Mouse (Mus musculus): Measurements from ENCODE around the gene Ttn. TPM values are rescaled to one million over a fixed set of nuclear protein-coding genes. Genes with fewer than 3 reads are reported as not detected.

Ttn gene
- polyA plus RNA-seq, 1 experiment from 2014 or later, result not detected

DNA sequence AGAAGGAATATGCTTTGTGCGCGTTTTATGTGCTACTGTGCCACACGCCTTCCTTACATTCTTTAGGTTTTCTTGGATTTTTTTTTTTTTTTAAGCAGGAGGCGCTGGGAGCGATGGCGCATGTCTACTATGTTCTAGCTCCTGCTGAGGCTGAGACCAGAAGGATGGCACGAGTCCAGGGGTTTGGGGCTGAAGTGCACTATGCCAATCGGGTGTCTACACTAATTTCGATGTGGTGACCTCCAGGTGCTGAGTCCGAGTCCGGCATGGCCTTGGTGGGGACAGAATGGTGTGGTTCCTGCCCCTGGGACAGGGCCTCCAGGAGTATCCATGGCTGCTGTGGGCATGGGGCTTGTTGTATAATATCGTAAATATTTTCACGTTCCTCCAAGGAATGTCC, 323.8 kb downstream of the Ttn start:
- Histone ChIP-seq H3K36me3 (ENCODE audit: inconsistent target) (no peaks in the 10 kb centered on the region), H3K4me3 (ENCODE audit: inconsistent target) (no peak overlapping the region), H3K79me2 (ENCODE audit: inconsistent target) (no peaks in the 10 kb centered on the region), H3K27ac (no peak overlapping the region)
- WGBS (ENCODE audit: missing documents), result 82% methylated on average over 13 of the region's 13 CpGs

DNA sequence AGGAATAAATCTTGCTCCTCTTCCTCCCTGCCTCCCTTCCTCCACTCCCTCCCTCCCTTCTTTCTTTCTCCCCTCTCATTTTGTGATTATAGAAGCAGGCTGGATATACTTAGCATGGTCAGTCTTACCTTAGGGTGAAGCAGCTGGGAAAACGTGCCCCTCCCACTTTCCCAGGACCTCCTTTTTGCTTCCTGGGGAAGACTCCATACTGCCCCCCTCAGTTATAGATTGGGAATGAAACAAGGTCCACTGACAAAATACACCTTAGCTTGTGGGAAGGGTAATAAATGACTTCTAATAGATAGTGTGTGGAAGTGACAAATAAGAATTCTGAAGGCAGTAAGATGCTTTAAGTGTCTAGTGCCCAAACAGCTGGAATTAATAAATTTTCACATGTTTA, 326.4 kb downstream of the Ttn start:
- WGBS (ENCODE audit: missing documents), result 20% methylated on average over 1 of the region's 1 CpGs

DNA sequence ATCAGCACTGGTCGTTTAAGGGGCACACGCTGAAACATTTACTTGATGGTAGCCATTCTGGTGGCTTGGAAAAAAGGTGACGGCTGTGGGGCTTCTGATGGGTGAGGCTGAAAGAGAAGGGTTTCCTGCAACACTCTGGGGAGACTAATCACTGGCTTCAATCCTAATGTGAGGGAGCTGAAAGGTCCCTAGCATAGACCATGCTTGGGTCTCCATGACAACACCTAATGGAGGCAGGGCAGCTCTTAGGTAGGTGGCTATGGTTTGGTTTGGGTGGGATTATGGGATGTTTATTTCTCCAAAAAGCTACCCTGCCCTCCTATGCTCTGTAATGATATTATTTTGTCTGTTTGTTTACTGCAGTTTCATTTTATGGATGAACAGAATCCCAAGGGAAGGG, 326.9 kb downstream of the Ttn start:
- Histone ChIP-seq H3K4me3 (ENCODE audit: inconsistent target) (no peak overlapping the region), H3K27ac (no peak overlapping the region), H3K79me2 (ENCODE audit: inconsistent target) (no peaks in the 10 kb centered on the region), H3K36me3 (ENCODE audit: inconsistent target) (no peaks in the 10 kb centered on the region)
- WGBS (ENCODE audit: missing documents), result 94% methylated on average over 3 of the region's 3 CpGs

More for the DNA sequence above, 326.4 kb downstream of the Ttn start:
- H3K27ac ChIP-seq, result no peak overlapping the region
- no peaks in the 10 kb centered on the region for H3K79me2 ChIP-seq (ENCODE audit: inconsistent target)
- no peak overlapping the region for H3K4me3 ChIP-seq (ENCODE audit: inconsistent target)
- no peaks in the 10 kb centered on the region for H3K36me3 ChIP-seq (ENCODE audit: inconsistent target)

DNA sequence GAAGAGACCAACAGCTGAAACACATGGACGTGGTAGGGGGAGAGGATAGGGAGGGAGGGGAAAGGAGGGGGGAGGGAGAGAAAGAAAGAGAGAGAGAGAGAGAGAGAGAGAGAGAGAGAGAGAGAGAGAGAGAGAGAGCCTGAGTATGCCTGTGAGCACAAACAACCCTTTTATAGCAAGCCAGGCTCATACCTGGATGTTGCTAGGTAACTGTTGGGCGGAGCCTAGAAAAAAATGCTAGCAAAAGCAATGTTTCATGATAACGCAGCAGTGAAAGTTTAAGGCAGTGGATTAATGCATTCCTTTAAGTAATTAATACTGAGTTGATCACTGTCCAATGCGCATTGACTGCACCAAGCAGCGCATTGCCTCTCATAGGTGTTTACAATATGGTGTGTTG, 327.7 kb downstream of the Ttn start:
- H3K4me3 ChIP-seq (ENCODE audit: inconsistent target), result no peak overlapping the region
- no peak overlapping the region for H3K27ac ChIP-seq
- no peaks in the 10 kb centered on the region for H3K36me3 ChIP-seq (ENCODE audit: inconsistent target)
- WGBS (ENCODE audit: missing documents), result 90% methylated on average over 5 of the region's 5 CpGs
- no peaks in the 10 kb centered on the region for H3K79me2 ChIP-seq (ENCODE audit: inconsistent target)

Other genes starting within 250 kb of the Ttn start
- gene Ccdc141, start 188.1 kb upstream of the Ttn start, polyA plus RNA-seq (2018), result 0.01 to 0.17 TPM (median 0.02 TPM) in 3 replicates

Data from macrophage (primary cell).